Mouse (Mus musculus) CD4-positive naive resting alpha-beta T cell, adult 57 days (primary cell): Measurements from ENCODE around the gene Zfp940. TPM values are rescaled to one million over a fixed set of nuclear protein-coding genes. Genes with fewer than 3 reads are reported as not detected.

Source experiments
- total RNA-seq: library from RNA; stranded (reverse); gene quantifications from one replicate; pipeline ENCODE4 v1.2.4, GENCODE M21; 2023

Gene Zfp940
- total RNA-seq = 3.4 TPM

DNA sequence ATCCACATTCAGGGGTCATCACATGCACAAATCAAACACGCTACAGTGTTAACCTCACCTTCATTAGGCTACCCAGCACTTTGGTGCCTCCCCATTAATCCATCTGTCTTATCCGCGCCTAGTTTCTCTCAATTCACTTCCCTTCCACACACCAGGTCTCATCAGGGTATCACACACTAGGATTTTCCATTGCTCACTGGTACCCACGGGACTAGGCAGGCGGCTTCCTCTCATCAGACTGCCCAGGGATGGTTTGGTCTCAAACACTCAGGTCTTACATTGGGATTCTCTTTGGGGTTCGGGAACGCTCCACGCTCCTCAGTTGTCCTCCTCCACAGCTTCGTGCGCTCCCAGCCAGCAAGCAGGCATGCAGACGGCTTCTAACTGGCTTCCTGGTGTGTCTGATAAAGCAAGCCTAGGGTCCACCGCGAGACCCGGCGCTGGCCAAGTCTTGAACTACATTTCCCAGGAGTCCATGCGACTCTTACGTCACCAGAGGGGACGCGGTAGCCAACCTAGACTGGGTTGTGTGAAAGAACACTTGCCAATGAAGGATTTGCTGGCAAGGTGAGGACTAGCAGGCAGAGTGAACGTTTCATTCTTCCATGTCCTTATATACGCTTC, at the start of gene Zfp940:
TSS of gene Zfp940 (minus strand) at position 451 of the 624 bp plus-strand sequence.

DNA sequence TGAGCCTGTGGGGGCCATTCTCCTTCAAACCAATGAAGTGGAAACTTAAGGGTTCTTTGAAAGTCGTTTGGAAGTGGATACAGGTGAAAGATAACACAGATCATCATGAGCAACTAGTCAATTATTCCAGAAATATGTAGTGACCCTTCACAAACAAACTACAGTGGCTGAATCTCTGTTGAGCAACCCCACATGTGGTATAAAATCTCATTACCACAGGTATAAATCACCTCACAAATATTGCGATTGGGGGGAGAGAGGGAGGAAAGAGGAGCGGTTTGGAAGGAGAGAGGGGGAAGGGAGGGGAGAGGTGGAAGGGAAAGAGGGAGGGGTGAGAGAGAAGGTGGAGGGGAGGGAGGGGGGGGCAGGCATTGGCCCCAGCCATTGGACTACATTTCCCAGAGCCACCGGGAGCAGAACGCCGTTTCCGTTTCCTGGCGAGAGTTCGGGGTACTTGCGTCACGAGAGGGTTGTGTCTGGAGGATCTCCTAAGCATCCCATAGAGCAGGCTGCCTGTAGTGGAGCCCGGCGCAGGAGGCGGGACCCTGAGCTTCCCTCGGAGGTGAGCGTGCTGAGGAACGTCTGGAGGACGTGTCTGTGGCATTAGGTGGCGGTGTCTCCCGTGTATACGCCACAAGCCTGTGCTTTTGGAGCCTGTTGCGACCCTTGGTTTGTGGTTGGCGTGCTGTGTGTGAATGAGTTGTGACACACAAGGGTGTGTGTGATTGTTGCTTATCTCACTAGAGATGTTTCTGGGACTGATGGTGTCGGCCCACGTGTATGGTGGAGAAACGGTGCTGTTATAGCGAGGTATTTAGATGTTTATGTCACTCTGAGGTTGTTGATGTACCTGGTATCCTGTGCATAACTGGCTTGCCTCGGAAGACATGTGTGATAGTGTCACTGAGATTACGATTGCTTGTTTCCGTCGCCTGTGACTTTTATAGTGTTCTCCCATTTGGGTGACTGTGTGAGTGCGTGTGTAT, 6.4 kb upstream of the Zfp940 start, which contains the start of gene Zfp420:
TSS of gene Zfp420 (plus strand) at position 448 of the 986 bp plus-strand sequence.

DNA sequence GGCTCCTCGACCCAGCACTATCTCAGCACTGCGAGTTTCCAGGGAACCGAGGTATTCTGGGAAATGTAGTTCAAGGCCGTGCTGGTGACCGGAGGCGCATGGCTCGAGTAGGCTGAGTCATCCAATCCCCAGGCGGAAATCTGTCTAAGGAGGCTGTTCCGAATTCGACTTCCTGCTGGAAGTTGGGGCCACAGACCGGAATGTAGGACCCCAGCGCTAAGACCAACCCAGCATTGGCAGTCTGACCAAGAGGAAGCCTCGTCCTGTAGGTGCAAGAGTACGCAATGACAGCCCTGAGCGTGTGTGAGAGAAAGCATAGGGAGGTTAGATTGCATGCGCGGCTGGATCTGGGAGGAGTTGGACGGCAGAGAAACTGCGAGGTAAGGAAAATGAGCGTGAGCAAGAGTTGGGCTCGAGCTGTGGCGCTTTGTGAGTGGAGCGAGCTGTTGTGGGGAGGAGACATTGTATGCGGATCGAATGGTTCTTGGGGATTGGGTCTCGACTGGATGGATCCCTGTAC, 37.5 kb downstream of the Zfp940 start, which contains the start of gene Zfp790:
TSS of gene Zfp790 (plus strand) at position 205 of the 520 bp plus-strand sequence.

DNA sequence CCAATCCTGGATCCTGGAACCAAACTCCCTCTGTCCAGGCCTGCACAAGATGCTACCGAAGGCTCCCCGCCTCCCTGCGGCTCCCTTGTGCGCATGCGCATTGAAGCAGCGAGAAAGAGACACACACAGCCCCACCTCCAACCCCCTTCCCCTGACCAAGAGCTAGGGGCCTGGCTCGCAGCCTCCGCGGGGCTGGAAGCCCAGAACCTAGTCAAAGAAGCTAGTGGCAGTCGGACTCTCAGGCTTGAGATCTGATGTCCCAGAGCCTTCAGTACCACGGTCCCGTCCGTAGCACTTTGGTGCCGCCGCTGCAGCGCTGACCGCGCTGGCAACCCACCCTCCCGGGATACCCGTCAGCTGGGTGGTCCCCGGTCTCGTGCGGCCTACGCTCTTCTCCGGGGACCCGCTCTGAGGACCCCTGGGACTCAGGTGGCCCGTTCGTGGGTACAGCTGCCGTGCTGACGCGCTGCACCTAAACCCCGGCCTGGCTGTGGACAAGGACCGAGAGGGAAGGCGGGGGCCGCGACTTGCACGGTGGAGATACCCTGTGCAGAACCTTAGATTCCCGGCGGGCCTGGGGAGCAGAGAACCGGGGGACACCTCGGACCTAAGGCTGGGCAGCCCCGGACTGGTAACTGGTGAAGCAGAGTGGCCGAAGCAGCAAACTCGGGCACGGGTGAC, 69.5 kb downstream of the Zfp940 start, which contains the start of gene Zfp30:
TSS of gene Zfp30 (plus strand) at position 128 of the 681 bp plus-strand sequence.

Other genes starting within 250 kb of the Zfp940 start
- not detected for gene Catsperg2, start 126.6 kb downstream of the Zfp940 start, total RNA-seq
- 19.2 TPM for gene Zfp84, start 85.1 kb downstream of the Zfp940 start, total RNA-seq
- gene Zfp30, start 69.7 kb downstream of the Zfp940 start, total RNA-seq = 0.74 TPM
- gene Zfp790, start 37.6 kb downstream of the Zfp940 start, total RNA-seq = 13.6 TPM
- 18.9 TPM for gene Zfp420, start 6.3 kb upstream of the Zfp940 start, total RNA-seq
- 8.3 TPM for gene Zfp27, start 52.9 kb upstream of the Zfp940 start, total RNA-seq
- gene Zfp383, start 54.6 kb upstream of the Zfp940 start, total RNA-seq = 3.7 TPM
- 10.7 TPM for gene Zfp74, start 100.4 kb upstream of the Zfp940 start, total RNA-seq
- 21.7 TPM for gene Zfp568, start 130.3 kb upstream of the Zfp940 start, total RNA-seq
- 7.3 TPM for gene Zfp14, start 197.7 kb upstream of the Zfp940 start, total RNA-seq
- gene Zfp82, start 219.2 kb upstream of the Zfp940 start, total RNA-seq = 3.9 TPM
- gene Gm26920, start 236.7 kb upstream of the Zfp940 start, total RNA-seq = 3.0 TPM
- gene Zfp566, start 236.9 kb upstream of the Zfp940 start, total RNA-seq = 7.2 TPM
- 38.4 TPM for gene Zfp260, start 241.1 kb upstream of the Zfp940 start, total RNA-seq